Mouse (Mus musculus) megakaryocyte progenitor cell, adult 5-6 weeks (primary cell): ENCODE results near the gene Fntb. TPM values are rescaled to one million over a fixed set of nuclear protein-coding genes. Genes with fewer than 3 reads are reported as not detected.
A peak's percentile ranks its signal among the peaks of the same experiment; 100 is the strongest.

Experiments used
- ATAC-seq: replicated peaks from 2 replicates; pipeline ENCODE4 v1.8.0; 2016; ENCODE audit warnings: mild to moderate bottlenecking, moderate TSS enrichment, inconsistent platforms; ENCODE audit not compliant: poor library complexity
- total RNA-seq, 2 experiments: library from RNA; stranded (forward) in 1 of 2; stranded (reverse) in 1 of 2; fragments of 157-497, 149-512 nt in 1 of 2; fragments of 200-1000 nt in 1 of 2; gene quantifications; 2 replicates each; pipeline versions ENCODE4 v1.2.3 to v1.2.4; 2015 to 2017

Gene Fntb
- total RNA-seq, 2 experiments from 2014 or later: 5.0 to 12.7 TPM

DNA sequence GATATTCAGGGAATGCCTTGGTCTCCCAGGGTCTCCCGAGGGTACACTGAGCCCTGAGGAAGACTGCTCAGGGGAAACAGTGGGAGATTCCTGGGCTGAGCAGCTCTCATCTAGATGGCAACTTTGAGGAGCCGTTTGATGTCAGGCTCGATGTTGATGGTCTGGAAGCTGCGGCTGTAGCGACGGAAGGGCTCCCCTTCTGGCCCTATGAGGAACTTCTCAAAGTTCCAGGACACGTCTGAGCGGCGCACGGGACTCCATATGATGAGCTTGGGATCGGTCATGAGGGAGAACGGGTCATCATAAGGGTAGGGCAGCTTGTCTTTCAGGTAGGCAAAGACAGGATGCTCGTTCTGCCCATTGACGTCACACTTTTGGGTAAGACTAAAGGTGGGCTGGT lies 27.2 kb downstream of the Fntb start:
- ATAC-seq: peak; percentile 57

DNA sequence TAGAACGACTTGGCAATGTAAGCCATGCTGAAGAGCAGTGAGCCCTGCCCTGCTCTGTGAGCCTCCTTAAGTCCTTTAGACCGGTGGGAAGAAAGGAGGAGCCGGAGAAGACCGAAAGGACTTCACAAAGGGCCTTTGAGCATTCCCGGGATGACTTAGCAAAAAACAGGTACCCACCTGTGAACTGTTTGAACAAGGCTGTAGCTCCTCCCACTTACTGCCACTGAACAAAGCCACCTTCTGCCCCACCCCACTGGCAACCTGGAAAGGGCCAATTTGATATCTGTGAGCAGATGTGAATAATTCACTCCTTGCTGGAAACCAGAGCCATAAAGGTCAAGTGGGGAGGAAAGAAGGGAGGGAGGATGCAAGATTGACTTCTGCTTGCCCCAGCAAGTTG lies 30.0 kb downstream of the Fntb start, which contains the start of gene Gpx2:
Gpx2 (minus strand) TSS at position 205 of the 400 bp plus-strand sequence.
- no peak for ATAC-seq

DNA sequence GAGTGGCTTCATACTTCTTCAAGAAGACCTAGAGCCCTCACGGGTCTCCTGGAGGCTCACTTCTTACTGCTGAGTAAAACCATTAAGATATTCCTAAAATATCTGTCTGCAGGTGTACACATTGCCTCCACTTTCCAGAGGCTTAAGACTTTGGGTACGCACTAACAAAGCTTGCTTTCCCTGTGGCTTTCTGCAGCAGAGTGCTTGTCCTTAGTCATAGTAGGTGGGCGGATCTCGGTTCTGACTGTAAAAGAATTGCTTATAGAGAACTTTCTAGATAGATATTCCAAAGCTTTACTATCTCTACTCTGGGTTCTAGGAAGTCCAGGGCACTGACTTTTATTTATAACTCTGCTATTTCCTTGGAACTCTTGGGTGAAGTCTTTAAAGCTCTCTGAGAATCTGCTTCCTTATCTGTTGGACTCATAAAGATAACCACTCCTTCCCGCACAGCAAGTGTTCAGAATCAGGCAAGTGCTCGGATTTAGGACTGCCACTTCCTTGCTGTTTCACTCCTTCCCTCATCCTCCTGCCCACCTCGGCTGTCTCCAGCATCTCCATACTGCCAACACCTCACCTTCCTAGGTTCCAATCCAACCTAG lies 31.6 kb downstream of the Fntb start:
- no peak for ATAC-seq

DNA sequence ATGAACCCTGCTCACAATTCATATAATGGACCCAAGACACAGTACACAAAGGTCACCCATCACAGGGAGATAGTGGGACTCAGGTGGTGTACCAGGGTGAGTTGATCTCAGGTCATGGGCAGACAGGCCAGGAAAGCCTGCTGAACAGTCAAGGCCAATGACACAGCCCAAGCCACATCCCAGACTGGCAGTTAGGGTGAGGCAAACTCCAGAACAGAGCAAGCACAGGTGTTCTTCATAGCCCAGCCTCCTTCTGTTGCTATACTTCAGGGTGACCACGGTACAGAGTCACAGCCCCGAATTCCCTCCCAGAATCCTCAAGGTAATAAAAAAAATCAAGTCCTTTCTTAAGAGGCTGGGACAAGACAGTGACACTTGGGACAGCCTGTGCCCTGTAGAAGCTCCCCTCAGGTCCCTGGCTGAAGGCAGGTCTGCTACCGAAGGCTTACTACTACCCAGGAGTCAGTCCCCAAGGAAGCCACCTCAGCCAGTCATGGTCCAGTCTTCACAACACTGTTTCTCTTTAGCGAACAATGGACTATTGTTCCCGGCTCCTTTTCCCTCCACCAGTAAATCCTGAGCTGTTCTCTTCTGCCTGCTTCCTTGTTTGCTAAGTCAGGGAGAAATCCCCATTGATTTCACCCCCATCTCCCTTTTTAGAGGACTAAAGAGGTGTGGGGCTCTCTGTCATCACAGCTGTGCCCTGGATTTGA lies 32.8 kb downstream of the Fntb start:
- no peak for ATAC-seq

DNA sequence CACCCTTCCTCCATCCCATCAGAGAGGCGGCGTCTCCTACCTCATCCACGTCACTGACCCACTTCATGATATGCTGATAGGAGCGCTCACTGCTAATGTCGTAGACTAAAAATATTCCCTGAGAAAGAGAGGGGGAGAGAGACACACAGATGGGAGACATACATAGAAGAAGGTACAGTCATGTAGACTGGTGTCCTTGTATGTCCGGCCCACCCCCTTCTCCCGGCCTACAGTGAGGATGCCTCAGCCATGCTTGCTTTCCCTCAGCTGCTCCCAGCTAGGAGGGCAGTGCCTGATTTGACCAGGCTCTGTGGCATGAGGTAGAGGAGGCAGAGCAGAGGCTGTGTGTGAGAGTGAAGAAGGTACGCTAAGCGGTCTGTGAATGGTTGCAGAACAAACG lies 37.6 kb downstream of the Fntb start:
- no peak for ATAC-seq

DNA sequence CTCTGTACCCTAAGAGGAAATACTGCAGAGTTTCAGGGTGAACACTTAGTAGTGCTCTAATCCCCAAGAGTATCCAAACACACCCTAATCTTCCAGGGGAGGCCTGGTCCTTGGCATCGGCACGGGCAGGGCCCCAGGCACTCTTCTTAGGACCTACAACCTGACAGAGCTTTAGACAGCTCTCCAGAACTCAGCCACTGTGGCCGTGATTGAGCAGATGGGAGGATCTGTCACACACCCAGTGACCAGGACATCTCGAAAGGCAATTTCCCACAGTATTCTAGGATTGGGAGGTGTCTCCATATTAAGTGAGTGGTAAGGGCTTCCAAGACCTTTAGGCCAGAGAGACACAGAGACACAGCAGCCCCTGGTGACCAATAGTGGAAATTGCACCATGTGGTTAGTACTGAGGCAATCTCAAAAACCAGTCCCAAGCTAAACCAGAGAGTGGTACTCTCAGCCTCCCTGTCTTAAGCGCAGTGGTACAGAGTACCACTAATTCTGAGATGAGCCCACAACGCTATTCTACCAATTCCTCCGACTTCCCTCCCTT lies 38.4 kb downstream of the Fntb start:
- ATAC-seq: peak; percentile 91

DNA sequence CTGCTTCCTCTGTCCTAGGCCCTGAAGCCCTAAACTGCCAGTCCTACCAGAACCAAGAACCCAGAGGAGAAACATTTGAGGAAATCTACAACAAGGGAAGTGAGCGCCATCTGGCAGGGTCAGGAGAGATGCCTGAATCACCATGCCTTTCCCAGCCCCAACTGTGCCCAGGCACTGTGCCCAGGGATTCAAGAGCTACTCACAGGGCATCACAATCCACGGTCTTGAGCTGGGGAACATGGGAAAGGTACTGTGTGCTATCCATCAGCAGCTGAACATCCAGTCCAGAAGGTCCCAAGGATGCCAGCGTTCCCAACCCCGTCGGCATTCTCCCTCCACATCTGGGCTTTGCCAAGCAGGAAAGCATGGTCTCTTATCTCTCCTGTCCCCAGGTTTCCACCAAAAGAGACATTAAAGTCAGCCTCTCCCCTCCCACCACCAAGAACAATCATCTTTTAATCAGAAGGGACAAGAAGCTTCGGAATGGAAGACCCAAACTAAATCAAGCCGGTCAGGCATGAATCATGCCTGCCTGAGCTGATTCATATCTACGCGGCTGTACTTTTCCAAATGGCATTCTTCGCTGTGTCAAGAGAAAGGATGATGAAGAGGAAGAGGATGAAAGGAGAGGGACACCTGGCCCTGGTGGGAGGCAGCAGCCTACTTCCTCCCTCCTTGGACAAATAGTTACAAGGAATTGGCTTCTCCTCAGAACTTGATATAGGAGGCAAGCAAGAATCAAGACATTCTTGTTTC lies 39.8 kb downstream of the Fntb start:
- ATAC-seq: no peak

DNA sequence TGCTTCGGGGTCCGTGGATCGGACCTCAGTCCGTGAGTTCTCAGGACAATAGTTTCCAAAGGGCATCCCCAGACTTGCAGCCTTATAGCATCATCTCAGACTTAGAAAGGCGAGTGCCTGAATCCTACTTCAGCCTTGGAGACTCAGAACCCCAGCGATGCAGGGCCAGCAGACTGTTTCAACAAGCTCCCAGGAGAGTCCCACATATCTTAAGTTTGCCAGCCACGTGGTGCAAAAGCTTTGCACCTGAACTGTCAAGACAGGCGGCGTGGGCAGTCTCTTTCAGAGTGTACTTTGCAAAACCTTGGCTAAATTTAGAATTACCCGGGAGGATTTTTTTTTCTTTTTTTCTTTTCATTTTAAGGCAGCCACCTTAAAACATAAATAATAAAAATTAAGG lies 42.4 kb downstream of the Fntb start:
- no peak for ATAC-seq

DNA sequence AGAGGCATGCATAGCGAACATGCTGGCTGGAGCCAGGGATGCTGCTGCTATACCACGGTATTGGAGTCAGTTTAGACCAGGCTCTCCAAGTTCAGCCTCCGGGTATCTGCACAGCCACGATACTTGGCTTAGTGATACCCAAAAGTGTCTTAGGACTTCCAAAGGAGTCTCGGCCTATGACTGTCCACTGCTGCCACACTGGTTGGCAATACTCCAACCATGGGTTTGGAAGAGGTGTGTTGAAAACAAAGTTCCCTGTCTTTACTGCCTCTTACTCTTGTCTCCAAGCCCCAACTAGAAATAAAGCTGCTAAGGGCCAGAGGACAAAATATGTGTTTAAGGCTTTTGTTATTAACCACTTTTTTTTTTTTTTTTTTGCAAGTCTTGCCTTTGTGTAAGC lies 45.1 kb downstream of the Fntb start:
- no peak for ATAC-seq

DNA sequence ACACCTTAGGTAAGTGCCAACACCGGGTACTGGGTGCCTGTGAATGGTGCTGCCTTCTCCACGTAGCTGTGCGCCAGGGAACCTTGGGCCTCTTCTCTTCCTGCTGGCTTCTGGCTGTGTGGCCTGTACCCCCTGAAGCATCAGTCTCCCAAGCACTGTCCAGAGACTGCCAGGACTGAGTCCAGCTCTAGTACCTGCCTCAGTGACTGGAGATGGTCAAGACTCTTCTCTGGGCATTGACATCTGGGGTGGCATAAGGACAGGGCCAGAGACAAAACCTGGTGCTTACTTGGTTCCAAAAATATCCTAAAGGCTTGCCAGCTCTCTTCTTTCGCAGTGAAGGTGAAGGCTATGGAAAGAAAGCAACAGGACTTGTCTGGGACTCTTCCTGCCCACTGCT lies 45.6 kb downstream of the Fntb start:
- no peak for ATAC-seq

DNA sequence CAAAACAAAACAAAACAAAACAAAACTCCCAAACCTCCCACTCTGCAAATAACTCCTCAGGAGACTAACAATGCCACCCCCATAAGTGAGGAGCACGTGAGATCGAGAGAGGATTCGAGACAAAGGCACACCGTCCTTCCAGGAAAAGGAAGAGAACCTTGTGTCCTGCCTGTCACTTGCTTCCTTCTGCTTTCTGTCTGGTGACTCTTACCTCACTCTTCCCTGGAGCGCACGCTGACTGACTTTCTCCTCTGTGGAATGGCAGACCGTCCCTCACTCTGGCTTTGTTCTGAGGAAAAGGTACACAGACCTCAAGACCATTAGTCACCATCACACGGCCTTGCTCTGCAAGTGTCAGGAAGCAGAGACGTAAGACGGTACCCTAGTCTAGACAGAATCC lies 48.2 kb downstream of the Fntb start:
- peak; percentile 61 for ATAC-seq

DNA sequence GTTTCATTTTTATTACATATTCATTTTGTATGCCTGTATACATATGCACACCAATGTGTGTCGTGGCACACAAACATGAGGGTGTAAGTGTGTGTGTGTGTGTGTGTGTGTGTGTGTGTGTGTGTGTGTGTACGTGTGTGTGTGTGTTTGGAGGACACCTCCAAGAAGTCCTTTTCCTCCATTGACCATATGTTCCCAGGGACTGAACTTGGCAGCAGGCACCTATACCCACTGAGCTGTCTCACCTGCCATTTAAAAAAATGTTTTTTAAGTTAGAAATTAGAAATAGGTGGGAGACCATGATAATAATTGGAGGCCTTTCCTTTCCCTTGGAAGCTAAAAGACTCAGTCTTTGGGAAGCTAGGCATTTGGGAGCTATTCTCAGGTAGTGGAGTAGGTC lies 48.7 kb downstream of the Fntb start:
- no peak for ATAC-seq

DNA sequence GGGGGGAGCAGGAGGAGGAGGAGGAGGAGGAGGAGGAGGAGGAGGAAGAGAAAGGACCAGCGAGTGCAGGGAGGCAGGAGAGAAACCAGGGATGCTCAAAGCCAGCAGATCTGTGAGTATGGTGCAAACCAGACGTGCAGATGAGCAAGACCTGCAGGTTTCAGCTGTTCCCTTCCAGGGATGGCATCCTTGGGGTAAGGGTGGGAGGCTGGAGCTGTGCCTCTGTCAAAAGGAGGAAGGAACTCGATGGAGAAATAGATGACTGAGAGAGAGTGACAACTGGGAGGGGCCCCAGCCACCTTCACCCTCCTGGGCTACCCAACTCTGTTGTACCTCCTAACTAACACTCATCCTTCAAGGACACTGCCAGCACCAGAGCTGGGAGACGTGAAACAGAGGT lies 51.3 kb downstream of the Fntb start:
- ATAC-seq: peak; percentile 59

DNA sequence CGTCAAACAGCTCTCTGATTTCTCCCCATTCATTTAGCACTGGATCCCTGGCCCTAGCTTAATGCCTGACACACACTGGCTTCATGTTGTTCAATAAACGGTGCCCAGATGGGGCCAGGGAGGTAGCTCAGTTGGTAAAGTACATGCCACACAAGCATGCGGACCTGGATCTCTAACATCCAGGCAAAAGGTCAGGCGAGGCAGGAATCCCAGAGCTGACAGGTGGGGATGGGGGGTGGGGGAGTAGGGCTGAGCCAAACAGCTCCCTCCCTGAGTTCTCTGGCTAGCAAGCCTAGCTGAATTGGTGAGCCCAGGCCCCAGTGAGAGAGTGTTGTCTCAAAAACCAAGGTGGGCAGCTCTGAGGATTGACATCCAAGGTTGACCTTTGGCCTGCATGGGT lies 51.8 kb downstream of the Fntb start:
- no peak for ATAC-seq

DNA sequence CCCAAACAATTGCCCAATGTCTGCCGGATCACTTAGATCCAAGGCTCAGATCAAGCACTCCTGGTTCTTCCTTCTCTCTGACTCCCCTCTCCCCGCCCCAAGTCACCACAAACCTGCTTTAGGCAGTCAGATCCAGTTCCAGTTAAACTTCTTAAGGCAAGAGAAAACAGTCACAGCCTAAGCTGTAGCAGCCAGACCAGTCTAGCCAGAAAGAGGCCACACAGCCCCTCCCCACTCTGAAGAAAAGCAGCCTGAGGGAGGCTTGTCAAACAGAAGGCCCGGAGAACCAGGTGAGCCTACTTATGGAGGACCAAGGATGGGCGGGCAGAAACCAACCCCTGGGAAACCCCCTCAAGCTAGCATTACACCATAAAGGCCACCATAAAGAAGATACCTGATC lies 52.7 kb downstream of the Fntb start:
- ATAC-seq: no peak

DNA sequence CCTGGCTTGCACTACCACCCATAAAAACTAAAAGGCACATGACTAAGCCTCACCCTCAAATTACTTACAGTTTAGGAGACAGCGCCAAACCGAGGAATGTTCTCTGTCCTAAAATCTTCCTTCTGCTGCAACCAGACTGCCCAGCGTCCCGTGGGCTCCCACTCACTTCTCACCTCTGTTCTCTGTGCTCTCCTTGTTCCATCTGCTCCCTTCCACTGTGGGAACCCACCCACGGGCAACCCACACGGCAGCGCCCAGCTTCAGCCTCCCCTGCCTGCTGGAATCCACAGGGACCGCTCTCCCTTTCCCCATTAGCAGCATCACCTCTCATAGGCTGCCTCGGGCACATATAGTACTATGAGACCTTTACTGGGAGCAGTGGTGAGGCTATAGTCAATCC lies 53.5 kb downstream of the Fntb start:
- no peak for ATAC-seq

DNA sequence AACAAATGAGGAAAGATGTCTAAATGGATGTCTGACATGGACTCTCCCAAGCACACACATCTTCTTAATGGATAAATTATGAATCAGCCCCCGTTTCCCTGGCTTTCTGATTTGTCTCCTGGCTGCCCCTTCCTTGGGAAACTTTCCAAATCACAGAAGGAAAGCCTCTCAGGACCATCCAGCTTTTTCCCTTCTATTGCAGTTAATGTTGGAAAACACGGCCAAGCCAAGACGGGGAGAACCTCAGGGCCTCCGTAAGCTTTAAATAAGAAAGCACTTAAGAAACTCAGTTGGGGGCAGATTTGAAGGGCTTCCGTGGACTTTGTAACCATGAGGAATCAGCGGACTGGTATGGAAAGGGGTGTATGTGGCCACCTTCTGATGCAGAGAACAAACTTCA lies 54.4 kb downstream of the Fntb start:
- ATAC-seq: no peak

DNA sequence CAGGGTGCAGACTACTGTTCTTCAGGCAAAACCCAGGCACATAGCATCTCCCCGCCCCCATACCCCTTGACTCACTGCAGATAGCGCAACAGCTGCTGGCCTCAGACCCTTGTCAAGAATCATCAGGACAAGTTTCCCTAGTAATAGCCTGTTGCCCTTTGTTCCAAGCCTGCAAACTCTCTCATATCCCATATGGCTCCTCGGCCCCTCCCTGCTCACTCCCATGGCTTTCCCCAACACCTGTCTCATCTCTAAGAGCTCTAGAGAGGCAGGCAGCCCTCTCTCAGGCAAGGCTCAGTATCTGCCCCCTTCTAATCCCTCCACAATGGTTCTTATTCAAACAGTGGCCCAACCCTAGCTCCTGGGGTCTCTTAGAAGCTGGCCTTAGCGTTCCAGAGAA lies 55.2 kb downstream of the Fntb start:
- no peak for ATAC-seq

DNA sequence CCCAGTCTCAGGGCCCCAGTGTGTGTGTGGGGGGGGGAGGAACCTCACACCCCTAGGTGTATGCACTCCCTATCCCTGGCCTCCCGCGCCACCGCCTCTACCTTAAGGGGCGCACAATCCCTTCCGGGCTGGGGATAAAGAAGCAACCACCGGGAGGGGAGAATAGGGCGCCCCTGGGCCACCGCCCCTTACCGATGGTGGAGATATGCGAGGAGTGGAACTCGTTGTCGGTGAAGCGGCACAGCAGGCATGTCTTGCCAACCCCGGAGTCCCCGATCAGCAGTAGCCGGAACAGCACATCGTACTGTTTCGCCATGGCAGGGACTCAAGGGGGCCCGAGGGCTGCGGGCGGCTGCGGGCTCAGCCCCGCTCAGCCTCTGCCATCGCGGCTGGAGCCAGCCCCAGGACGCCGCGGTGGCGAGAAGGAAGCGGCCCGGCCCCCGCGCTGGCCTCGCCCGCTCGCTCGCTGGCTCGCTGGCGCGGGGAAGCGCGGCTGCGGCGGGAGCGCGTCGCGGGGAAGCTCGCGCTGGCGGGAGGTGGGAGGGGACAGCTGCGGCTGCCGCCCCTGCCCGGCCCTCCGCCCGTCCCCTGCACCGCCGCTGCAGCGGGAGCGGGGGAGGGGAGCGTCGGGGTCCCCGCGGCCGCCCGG lies 56.7 kb downstream of the Fntb start:
- peak; percentile 55 for ATAC-seq

DNA sequence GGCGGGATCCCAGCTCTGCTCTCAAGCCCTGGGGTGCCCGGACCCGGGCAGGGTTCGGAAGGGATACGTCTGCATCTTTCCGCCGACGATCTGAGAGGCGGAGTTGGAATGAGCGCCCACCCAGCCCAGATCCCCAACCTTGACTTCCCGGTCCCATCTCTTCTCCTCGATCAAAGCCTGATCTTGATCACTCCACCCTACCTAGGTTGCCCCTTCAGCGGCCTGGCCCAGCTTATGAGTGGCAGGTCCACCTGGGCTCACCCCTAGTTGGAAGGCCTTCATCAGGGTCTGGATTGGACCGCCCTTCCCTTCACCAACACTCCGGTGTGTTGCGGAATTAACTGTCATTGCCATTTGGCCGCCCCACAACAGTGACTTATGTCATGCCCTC lies 57.3 kb downstream of the Fntb start, which contains the start of gene Rab15:
Rab15 (minus strand) TSS at position 258 of the 391 bp plus-strand sequence.
- ATAC-seq: no peak

DNA sequence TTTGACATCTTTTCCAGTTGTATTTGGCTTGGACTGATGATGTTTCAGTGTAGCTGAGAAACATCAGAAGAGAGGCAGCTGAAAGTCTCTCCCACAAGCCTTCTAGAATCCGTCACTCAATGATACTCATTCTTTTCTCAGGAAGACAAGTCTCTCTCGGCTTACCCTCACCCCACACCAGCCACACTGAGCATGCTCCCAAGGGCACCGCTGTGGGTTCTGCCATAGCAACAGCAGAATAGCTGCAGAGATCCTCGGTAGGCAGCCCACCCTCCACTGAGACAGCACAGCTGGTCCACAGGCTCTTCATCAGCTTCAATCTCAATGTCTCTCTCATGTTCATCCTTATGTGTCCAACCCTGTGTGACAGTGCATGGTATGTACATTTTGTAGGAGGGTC lies 59.9 kb downstream of the Fntb start:
- no peak for ATAC-seq
